Mouse (Mus musculus) thymus, postnatal 10 days (tissue): Measurements from ENCODE around the gene Srp72.
A peak's percentile ranks its signal among the peaks of the same experiment; 100 is the strongest.

Source experiments
- DNase-seq, 2 experiments: peaks; one replicate each; pipeline ENCODE4 v3.0.0; 2021; ENCODE audit warnings: low spot score in 2 of 2

The Srp72 gene

GRCm38 (mm10) chr5:76974554-76975285, at the start of gene Srp72:
Gene Srp72 (plus strand): TSS chr5:76974683.
- peak; percentile 74 to 89 for DNase-seq

GRCm38 (mm10) chr5:76928124-76928832, 46.2 kb upstream of the Srp72 start:
- DNase-seq: no peak

GRCm38 (mm10) chr5:76929180-76929877, 45.2 kb upstream of the Srp72 start:
- DNase-seq: no peak

- no peak for DNase-seq
Observed at GRCm38 (mm10) chr5:76939717-76940116, 34.8 kb upstream of the Srp72 start.

- DNase-seq: no peak
Observed at GRCm38 (mm10) chr5:76941975-76942374, 32.5 kb upstream of the Srp72 start.

GRCm38 (mm10) chr5:76942505-76942904, 32.0 kb upstream of the Srp72 start:
- DNase-seq: no peak

- no peak for DNase-seq
Observed at GRCm38 (mm10) chr5:76944965-76945677, 29.4 kb upstream of the Srp72 start.

- no peak for DNase-seq
Observed at GRCm38 (mm10) chr5:76945678-76946033, 28.8 kb upstream of the Srp72 start.

GRCm38 (mm10) chr5:76947142-76947541, 27.3 kb upstream of the Srp72 start:
- DNase-seq: no peak

- DNase-seq: no peak
Observed at GRCm38 (mm10) chr5:76947758-76948157, 26.7 kb upstream of the Srp72 start.

- DNase-seq: peak in 1 of 2 experiments; percentile 28
Observed at GRCm38 (mm10) chr5:76950343-76951105, 24.0 kb upstream of the Srp72 start.

GRCm38 (mm10) chr5:76951106-76952027, 23.1 kb upstream of the Srp72 start, which contains the start of the genes Paics and Ppat:
Gene Paics (plus strand): TSS chr5:76951307.
Gene Ppat (minus strand): TSS chr5:76951578.
- DNase-seq: peak; percentile 98

GRCm38 (mm10) chr5:76952112-76953040, 22.1 kb upstream of the Srp72 start:
- DNase-seq: no peak

GRCm38 (mm10) chr5:76953794-76954193, 20.7 kb upstream of the Srp72 start:
- no peak for DNase-seq

GRCm38 (mm10) chr5:76954271-76954900, 20.1 kb upstream of the Srp72 start:
- no peak for DNase-seq

- no peak for DNase-seq
Observed at GRCm38 (mm10) chr5:76955474-76955873, 19.0 kb upstream of the Srp72 start.

- no peak for DNase-seq
Observed at GRCm38 (mm10) chr5:76957954-76958353, 16.5 kb upstream of the Srp72 start.

- no peak for DNase-seq
Observed at GRCm38 (mm10) chr5:76959587-76959986, 14.9 kb upstream of the Srp72 start.
